Mouse (Mus musculus) thymus, adult 2 months (tissue): ENCODE data around the gene Pde11a. TPM values are rescaled to one million over a fixed set of nuclear protein-coding genes. Genes with fewer than 3 reads are reported as not detected.

ENCODE experiments used
- DNase-seq: peaks from one replicate; pipeline ENCODE4 v3.0.0; 2021
- H3K27ac ChIP-seq: fragments of 200-500 bp; 2 replicates; pipeline ENCODE4 v1.5.1; 2012; ENCODE audit warnings: low read length, control low read depth; ENCODE audit not compliant: control insufficient read depth, insufficient read depth
- H3K27me3 ChIP-seq: fragments of 200-500 bp; 2 replicates; pipeline ENCODE4 v1.6.1; 2012; ENCODE audit warnings: mild to moderate bottlenecking, low read length, moderate library complexity, mixed read lengths; ENCODE audit not compliant: control insufficient read depth, insufficient read depth
- H3K36me3 ChIP-seq: fragments of 200-500 bp; 2 replicates; pipeline ENCODE4 v1.6.1; 2012; ENCODE audit warnings: mild to moderate bottlenecking, low read length, moderate library complexity; ENCODE audit not compliant: control insufficient read depth, insufficient read depth
- H3K4me1 ChIP-seq: fragments of 200-500 bp; replicated peaks from 2 replicates; pipeline ENCODE4 v1.6.1; 2012; ENCODE audit warnings: low read length; ENCODE audit not compliant: control insufficient read depth, insufficient read depth
- H3K4me3 ChIP-seq: fragments of 200-500 bp; 2 replicates; pipeline ENCODE4 v1.5.1; 2012; ENCODE audit warnings: mild to moderate bottlenecking, low read length, control low read depth, moderate library complexity; ENCODE audit not compliant: control insufficient read depth, insufficient read depth
- CTCF ChIP-seq: fragments of 200-500 bp; IDR thresholded peaks from 2 replicates; pipeline ENCODE4 v1.5.1; 2012; ENCODE audit warnings: mild to moderate bottlenecking, control low read depth, low read length, moderate library complexity, borderline replicate concordance; ENCODE audit not compliant: control insufficient read depth, poor library complexity, insufficient read depth; ENCODE audit errors: extremely low read depth
- POLR2A ChIP-seq: fragments of 200-500 bp; IDR thresholded peaks from 2 replicates; pipeline ENCODE4 v1.6.1; 2012; ENCODE audit warnings: mild to moderate bottlenecking, low read length, control low read depth, moderate library complexity; ENCODE audit not compliant: control insufficient read depth, poor library complexity, insufficient read depth; ENCODE audit errors: extremely low read depth
- WGBS: fragments of 180-500 bp; shearing (Covaris S2); methylation state at CpG from one replicate; pipeline ENCODE4 v1.1.7; 2018; 5-methylcytosine and 5-hydroxymethylcytosine counted together
- polyA plus RNA-seq: library from polyadenylated mRNA; depleted of rRNA; stranded (reverse); fragments of >200 nt; gene quantifications from 2 replicates; pipeline ENCODE4 v1.2.3, GENCODE M21; 2012; rRNA removed

Gene Pde11a
- polyA plus RNA-seq: 1.7 and 1.8 TPM in 2 replicates

DNA sequence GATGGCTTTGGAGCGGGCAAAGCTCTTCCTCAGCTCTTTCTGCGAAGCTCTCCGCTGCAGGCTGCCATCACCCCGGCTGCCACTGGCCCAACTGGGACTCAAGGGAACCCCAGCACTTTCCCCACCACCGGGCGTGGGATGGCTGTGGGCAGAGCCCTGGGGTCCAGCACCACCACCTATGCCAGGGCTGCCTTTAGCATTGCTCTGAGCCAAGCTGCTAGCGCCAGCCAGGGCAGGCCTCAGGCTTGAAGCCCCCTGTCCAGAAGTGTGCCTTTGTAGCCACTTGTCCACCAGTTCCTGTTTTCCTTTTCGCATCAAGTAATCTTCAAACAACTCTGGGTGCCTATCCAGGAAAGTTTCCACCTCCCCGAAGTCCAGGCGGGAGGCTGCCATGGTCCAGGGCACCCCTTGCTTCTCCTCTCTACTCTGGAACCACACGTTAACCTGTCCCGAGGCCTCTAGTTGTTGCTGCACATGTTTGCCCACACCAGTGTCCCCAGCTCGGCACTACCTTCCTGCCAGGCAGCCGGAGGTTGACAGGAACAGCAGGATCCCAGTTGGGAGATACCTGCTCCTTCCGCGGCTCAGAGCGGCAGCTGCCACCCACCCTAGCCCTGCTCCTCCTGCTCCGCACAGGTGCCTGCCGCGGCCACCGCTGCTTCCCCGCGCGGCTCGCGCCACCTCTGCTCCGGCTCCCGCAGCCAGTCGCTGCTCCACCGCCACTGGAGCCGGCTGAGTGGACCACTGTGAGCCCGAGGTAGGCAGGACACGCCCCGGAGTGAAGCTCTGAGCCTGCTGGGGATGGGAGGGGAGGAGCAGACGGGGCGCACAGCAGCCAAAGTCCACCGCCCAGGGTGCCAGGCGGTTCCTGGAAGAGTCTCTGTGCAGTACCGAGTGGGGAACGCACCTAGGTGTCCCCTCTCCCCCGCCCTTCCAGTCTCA is at the start of gene Pde11a:
TSS of gene Pde11a (minus strand) at position 560 of the 942 bp plus-strand sequence.
- DNase-seq: no peak
- H3K4me3 ChIP-seq: no peak within 1 kb of the TSS

DNA sequence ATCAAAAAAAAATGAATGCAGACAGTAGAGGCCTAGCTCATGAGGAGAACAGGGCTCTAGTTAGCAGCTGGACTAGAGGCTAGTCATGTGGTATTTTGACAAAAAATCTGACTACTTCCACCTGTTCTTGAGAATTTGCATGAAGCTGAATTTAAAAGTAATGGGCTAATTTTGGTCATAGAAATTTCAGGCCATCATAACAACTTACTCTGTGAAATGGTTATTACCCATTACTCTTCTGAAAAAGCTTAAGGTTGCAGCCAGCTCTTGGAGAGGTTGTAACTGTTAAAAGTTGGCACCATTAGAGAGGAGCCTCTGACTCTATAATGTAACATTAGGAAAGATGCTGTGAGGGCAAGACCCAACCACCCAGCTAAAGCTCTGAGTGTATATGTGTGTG is 48.0 kb upstream of the Pde11a start:
- TF ChIP-seq POLR2A: no peak
- TF ChIP-seq CTCF: no peak
- Histone ChIP-seq H3K27ac (no peak overlapping the region), H3K4me1 (no peaks in the 10 kb centered on the region), H3K4me3 (no peak overlapping the region), H3K27me3 (no peaks in the 10 kb centered on the region), H3K36me3 (peaks cover 13% of the 10 kb centered on the region; the same call in 1 of the 2 replicates)
- no peak for DNase-seq

More for the DNA sequence above, at the start of gene Pde11a:
- H3K27ac ChIP-seq: no peak within 1 kb of the TSS
- H3K4me1 ChIP-seq: no peaks in the 10 kb centered on the region
- TF ChIP-seq CTCF: no peak
- TF ChIP-seq POLR2A: no peak
- no peaks in the 10 kb centered on the region for H3K36me3 ChIP-seq
- H3K27me3 ChIP-seq: no peaks in the 10 kb centered on the region; the same call in 1 of the 2 replicates
- 21% methylated on average over 41 of the region's 41 CpGs for WGBS

DNA sequence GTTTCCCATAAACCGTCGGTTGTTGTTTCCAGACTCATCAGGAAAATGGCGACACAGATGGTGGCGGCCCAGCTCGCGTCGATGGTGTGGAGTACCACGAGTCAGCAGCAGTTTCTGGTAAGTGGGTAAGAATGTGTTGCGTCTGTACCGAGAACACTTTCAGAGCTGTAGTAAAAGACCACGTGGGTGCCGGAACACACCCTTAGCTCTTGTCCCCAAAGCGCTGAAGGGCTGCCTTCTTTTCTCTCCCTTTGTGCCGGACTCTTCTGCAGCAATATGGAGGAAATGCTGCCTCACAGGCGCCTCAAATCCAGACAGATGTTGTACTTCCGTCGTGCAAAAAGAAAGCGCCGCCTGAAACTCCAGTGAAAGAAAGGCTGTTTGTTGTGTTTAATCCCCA is 40.1 kb upstream of the Pde11a start:
- H3K36me3 ChIP-seq: peaks cover 72% of the 10 kb centered on the region
- DNase-seq: no peak
- H3K27me3 ChIP-seq: no peaks in the 10 kb centered on the region
- no peak overlapping the region for H3K4me3 ChIP-seq
- TF ChIP-seq CTCF (no peak), POLR2A (no peak)
- WGBS: 97% methylated on average over 19 of the region's 19 CpGs
- no peaks in the 10 kb centered on the region for H3K4me1 ChIP-seq
- no peak overlapping the region for H3K27ac ChIP-seq

DNA sequence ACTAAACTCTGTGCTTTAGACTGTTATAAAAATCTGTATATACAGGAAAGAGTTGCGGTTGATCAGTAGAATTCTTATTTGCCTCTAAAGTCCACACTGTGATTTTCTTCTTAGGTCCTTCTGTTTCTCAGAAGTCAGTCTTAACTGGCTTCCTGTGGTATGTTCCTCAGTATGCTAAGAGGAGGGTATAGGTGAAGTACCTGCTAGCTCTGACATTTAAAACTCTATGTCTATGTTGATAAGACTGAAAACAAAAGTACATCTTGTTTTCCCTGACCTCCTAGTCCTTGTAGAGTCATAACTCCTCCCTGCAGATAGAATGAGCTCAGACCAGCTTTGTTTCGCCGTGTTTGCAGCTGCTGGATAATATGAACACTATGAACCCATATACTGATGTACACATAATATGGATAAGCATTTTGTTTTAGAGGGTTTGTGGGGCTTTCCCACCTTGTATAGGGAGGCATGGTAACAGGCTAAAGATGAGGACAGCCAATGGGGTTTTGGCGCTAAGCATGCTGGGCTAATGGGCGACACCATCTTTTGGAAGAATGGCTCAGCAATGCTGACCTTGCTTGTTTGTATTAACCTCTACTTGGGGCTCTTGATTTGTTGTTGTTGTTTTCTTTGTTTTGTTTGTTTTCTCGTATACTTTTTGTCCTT is 36.1 kb upstream of the Pde11a start:
- Histone ChIP-seq H3K4me3 (no peak overlapping the region), H3K4me1 (peaks cover 6% of the 10 kb centered on the region), H3K27me3 (no peaks in the 10 kb centered on the region), H3K27ac (no peak overlapping the region), H3K36me3 (peaks cover 64% of the 10 kb centered on the region)
- TF ChIP-seq CTCF (no peak), POLR2A (no peak)
- 97% methylated on average over 6 of the region's 6 CpGs for WGBS
- DNase-seq: no peak

DNA sequence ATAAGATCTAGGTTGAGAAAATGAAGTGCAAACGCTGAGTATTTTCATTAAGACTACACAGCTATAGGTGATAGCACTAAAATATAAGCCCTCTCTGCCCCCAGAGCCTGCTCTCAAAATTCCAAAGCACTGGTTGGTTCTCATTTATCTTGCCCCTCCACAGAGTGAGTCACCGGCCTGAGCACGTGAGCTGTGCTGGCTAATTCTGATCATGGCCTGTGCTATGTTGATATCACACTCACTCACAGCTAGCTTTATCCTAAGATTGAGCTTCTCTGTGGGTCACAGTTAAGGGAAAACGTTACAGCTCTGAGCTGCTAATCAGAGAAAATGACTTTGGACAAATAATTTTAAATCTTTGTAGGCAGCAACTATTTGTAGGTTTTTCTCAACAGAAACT is 33.7 kb upstream of the Pde11a start:
- Histone ChIP-seq H3K36me3 (peaks cover 39% of the 10 kb centered on the region), H3K4me3 (no peak overlapping the region), H3K27me3 (no peaks in the 10 kb centered on the region), H3K4me1 (peaks cover 6% of the 10 kb centered on the region), H3K27ac (no peak overlapping the region)
- TF ChIP-seq CTCF: no peak
- TF ChIP-seq POLR2A: no peak
- WGBS: over 99% methylated on average over 4 of the region's 4 CpGs
- DNase-seq: no peak

DNA sequence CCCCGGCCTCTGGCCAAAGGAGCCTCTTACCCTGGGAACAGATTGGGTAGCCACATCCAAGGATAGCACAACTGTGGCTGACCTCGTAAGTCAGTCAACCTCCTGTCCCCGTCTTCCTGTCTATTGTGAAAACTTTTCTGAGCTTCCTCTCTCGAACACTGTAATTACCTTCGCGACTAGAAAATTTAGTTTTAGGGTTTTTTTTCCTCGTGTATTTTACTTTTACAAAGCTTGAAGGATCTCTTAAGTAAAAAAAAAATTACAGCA is 32.0 kb upstream of the Pde11a start:
- no peak for TF ChIP-seq POLR2A
- no peak for TF ChIP-seq CTCF
- H3K4me1 ChIP-seq: peaks cover 6% of the 10 kb centered on the region
- H3K27ac ChIP-seq: no peak overlapping the region
- H3K27me3 ChIP-seq: no peaks in the 10 kb centered on the region
- peaks cover 27% of the 10 kb centered on the region for H3K36me3 ChIP-seq
- peak overlapping the region; percentile 95 for H3K4me3 ChIP-seq
- no peak for DNase-seq
- WGBS: 2% methylated on average over 7 of the region's 7 CpGs
